Mouse (Mus musculus) induced T-regulatory cell, adult 2 months (primary cell): ENCODE data around the gene Ankrd44.
"Not testable (repeated sequence)": the region's sequence is repeated elsewhere in the genome, so short reads cannot be mapped to it uniquely, and the experiment has no call there.

Source experiments
- DNase-seq: peaks from one replicate; pipeline ENCODE4 v3.0.0-alpha.2; 2012; ENCODE audit warnings: low read depth

Ankrd44 gene

GRCm38 (mm10) chr1:54925971-54926771 is at the start of gene Ankrd44:
TSS of gene Ankrd44 (minus strand) at chr1:54926387.
- peak; percentile 90 for DNase-seq

- no peak for DNase-seq
Observed at GRCm38 (mm10) chr1:54971687-54972404, 45.7 kb upstream of the Ankrd44 start.

GRCm38 (mm10) chr1:54966858-54967257 is 40.7 kb upstream of the Ankrd44 start:
- no peak for DNase-seq

- DNase-seq, result no peak
Observed at GRCm38 (mm10) chr1:54965159-54965995, 39.2 kb upstream of the Ankrd44 start.

GRCm38 (mm10) chr1:54961724-54962123 is 35.5 kb upstream of the Ankrd44 start:
- DNase-seq, result no peak

- no peak for DNase-seq
Observed at GRCm38 (mm10) chr1:54960613-54961165, 34.5 kb upstream of the Ankrd44 start.

GRCm38 (mm10) chr1:54958525-54958924 is 32.3 kb upstream of the Ankrd44 start:
- peak; percentile 57 for DNase-seq

- not testable (repeated sequence) for DNase-seq
Observed at GRCm38 (mm10) chr1:54956995-54957394, 30.8 kb upstream of the Ankrd44 start.

GRCm38 (mm10) chr1:54954856-54955255 is 28.7 kb upstream of the Ankrd44 start:
- DNase-seq, result peak; percentile 32

GRCm38 (mm10) chr1:54944648-54945047 is 18.5 kb upstream of the Ankrd44 start:
- no peak for DNase-seq

- peak; percentile 37 for DNase-seq
Observed at GRCm38 (mm10) chr1:54935466-54935865, 9.3 kb upstream of the Ankrd44 start.

- peak; percentile 65 for DNase-seq
Observed at GRCm38 (mm10) chr1:54934911-54935310, 8.7 kb upstream of the Ankrd44 start.

GRCm38 (mm10) chr1:54933646-54934045 is 7.5 kb upstream of the Ankrd44 start:
- DNase-seq, result no peak

- no peak for DNase-seq
Observed at GRCm38 (mm10) chr1:54932456-54933115, 6.4 kb upstream of the Ankrd44 start.

GRCm38 (mm10) chr1:54931231-54931630 is 5.0 kb upstream of the Ankrd44 start:
- no peak for DNase-seq

- DNase-seq, result no peak
Observed at GRCm38 (mm10) chr1:54930670-54931200, 4.5 kb upstream of the Ankrd44 start.

GRCm38 (mm10) chr1:54925451-54925934 is 694 bp downstream of the Ankrd44 start:
- DNase-seq, result peak; percentile 59

GRCm38 (mm10) chr1:54924760-54925159 is 1.4 kb downstream of the Ankrd44 start:
- DNase-seq, result no peak

GRCm38 (mm10) chr1:54924309-54924685 is 1.9 kb downstream of the Ankrd44 start:
- DNase-seq, result no peak

GRCm38 (mm10) chr1:54923366-54924308 is 2.5 kb downstream of the Ankrd44 start:
- peak; percentile 81 for DNase-seq
